Mouse (Mus musculus) myocyte (in vitro differentiated cells): ENCODE measurements at regions not wholly inside any gene's neighbourhood (a gene's known extent, or its start where the extent isn't known, plus 50 kb on each side); places are given as distances from the start of the nearest gene placed in this dataset.

Source experiments
- H3K27me3 ChIP-seq: one replicate; pipeline ENCODE4 v1.6.1; 2011; ENCODE audit not compliant: control insufficient read depth, insufficient read depth, insufficient read length
- H3K36me3 ChIP-seq: one replicate; pipeline ENCODE4 v1.6.1; 2011; ENCODE audit not compliant: control insufficient read depth, insufficient read depth
- H3K4me2 ChIP-seq: one replicate; pipeline ENCODE4 v1.6.1; 2011; ENCODE audit warnings: low read depth, control low read depth
- H3K4me3 ChIP-seq: one replicate; pipeline ENCODE4 v1.5.1; 2011; ENCODE audit warnings: mild to moderate bottlenecking, control low read depth, moderate library complexity
- H3K79me2 ChIP-seq: one replicate; pipeline ENCODE4 v1.6.1; 2011; ENCODE audit not compliant: control insufficient read depth, insufficient read depth
- H3ac ChIP-seq: one replicate; pipeline ENCODE4 v1.6.1; 2011; ENCODE audit not compliant: control insufficient read depth, insufficient read length
- CEBPB ChIP-seq: IDR thresholded peaks from 2 replicates; pipeline ENCODE4 v1.6.1; 2011; ENCODE audit warnings: mild to moderate bottlenecking, moderate library complexity; ENCODE audit not compliant: poor library complexity, insufficient read depth, severe bottlenecking
- E2F4 ChIP-seq: IDR thresholded peaks from one replicate; pipeline ENCODE4 v1.6.1; 2011; ENCODE audit warnings: mild to moderate bottlenecking, control low read depth, moderate library complexity; ENCODE audit not compliant: insufficient read depth
- MAX ChIP-seq: IDR thresholded peaks from one replicate; pipeline ENCODE4 v1.6.1; 2011; ENCODE audit warnings: low read depth, mild to moderate bottlenecking, control low read depth
- MYOD1 ChIP-seq, 3 experiments: IDR thresholded peaks; one replicate each; pipeline ENCODE4 v1.6.1; 2011; ENCODE audit warnings: control low read depth in 2 of 3, low read depth in 2 of 3, mild to moderate bottlenecking in 2 of 3, moderate library complexity in 1 of 3; ENCODE audit not compliant: insufficient read length in 2 of 3, control insufficient read depth in 1 of 3
- MYOG ChIP-seq, 3 experiments: IDR thresholded peaks; one replicate each; pipeline ENCODE4 v1.6.1; 2011; ENCODE audit warnings: control low read depth in 2 of 3, low read depth in 2 of 3, mild to moderate bottlenecking in 2 of 3; ENCODE audit not compliant: insufficient read length in 2 of 3, control insufficient read depth in 1 of 3, insufficient read depth in 1 of 3
- POLR2A ChIP-seq: IDR thresholded peaks from one replicate; pipeline ENCODE4 v1.6.1; 2011; ENCODE audit warnings: low read depth, mild to moderate bottlenecking, control low read depth, moderate library complexity; ENCODE audit not compliant: insufficient read length
- POLR2AphosphoS2 ChIP-seq: IDR thresholded peaks from one replicate; pipeline ENCODE4 v1.6.1; 2011; ENCODE audit warnings: low read depth, control low read depth; ENCODE audit not compliant: insufficient read length
- REST ChIP-seq: IDR thresholded peaks from one replicate; pipeline ENCODE4 v1.6.1; 2011; ENCODE audit warnings: mild to moderate bottlenecking, control low read depth, moderate library complexity; ENCODE audit not compliant: insufficient read depth, insufficient read length
- SRF ChIP-seq: IDR thresholded peaks from one replicate; pipeline ENCODE4 v1.6.1; 2011; ENCODE audit warnings: low read depth; ENCODE audit not compliant: control insufficient read depth, insufficient read length
- TCF12 ChIP-seq: IDR thresholded peaks from one replicate; pipeline ENCODE4 v1.6.1; 2011; ENCODE audit warnings: mild to moderate bottlenecking, control low read depth; ENCODE audit not compliant: poor library complexity, insufficient read depth, severe bottlenecking
- TCF3 ChIP-seq: IDR thresholded peaks from one replicate; pipeline ENCODE4 v1.6.1; 2011; ENCODE audit warnings: low read depth, control low read depth; ENCODE audit not compliant: insufficient read length
- USF1 ChIP-seq: IDR thresholded peaks from one replicate; pipeline ENCODE4 v1.6.1; 2011; ENCODE audit warnings: low read depth, mild to moderate bottlenecking, control low read depth, moderate library complexity

GRCm38 (mm10) chr2:148171113-148171512, 124.3 kb upstream of the Foxa2 start:
- Histone ChIP-seq H3K36me3 (no peaks in the 10 kb centered on the region), H3ac (no peak overlapping the region), H3K4me3 (no peak overlapping the region), H3K27me3 (no peaks in the 10 kb centered on the region), H3K79me2 (no peaks in the 10 kb centered on the region), H3K4me2 (no peak overlapping the region)
- TF ChIP-seq SRF (no peak), USF1 (no peak), MYOG (IDR thresholded peaks at IDR 0.05; ENCODE audit: control insufficient read depth in 1 of 3, insufficient read depth in 1 of 3, insufficient read length in 2 of 3, low read depth in 2 of 3) (no peak), TCF3 (no peak), POLR2AphosphoS2 (no peak), MYOD1 (IDR thresholded peaks at IDR 0.05; ENCODE audit: control insufficient read depth in 1 of 3, insufficient read length in 2 of 3, low read depth in 2 of 3) (no peak), MAX (no peak), REST (no peak), E2F4 (no peak), CEBPB (no peak), POLR2A (no peak), TCF12 (no peak)

- TF ChIP-seq TCF3: no peak
- no peak for TF ChIP-seq REST
- no peak for TF ChIP-seq USF1
- TF ChIP-seq MYOG (IDR thresholded peaks at IDR 0.05; ENCODE audit: control insufficient read depth in 1 of 3, insufficient read depth in 1 of 3, insufficient read length in 2 of 3, low read depth in 2 of 3): no peak
- no peak for TF ChIP-seq POLR2A
- TF ChIP-seq E2F4: no peak
- TF ChIP-seq CEBPB: no peak
- no peak for TF ChIP-seq TCF12
- TF ChIP-seq MYOD1 (IDR thresholded peaks at IDR 0.05; ENCODE audit: control insufficient read depth in 1 of 3, insufficient read length in 2 of 3, low read depth in 2 of 3): no peak
- TF ChIP-seq SRF: no peak
- no peak for TF ChIP-seq MAX
- TF ChIP-seq POLR2AphosphoS2: no peak
- H3K36me3 ChIP-seq: no peaks in the 10 kb centered on the region
- H3K79me2 ChIP-seq: no peaks in the 10 kb centered on the region
- H3K27me3 ChIP-seq: no peaks in the 10 kb centered on the region
- no peak overlapping the region for H3K4me3 ChIP-seq
- no peak overlapping the region for H3K4me2 ChIP-seq
- H3ac ChIP-seq: no peak overlapping the region
Observed at GRCm38 (mm10) chr2:148171699-148172098, 124.9 kb upstream of the Foxa2 start.

- no peak for TF ChIP-seq TCF3
- TF ChIP-seq SRF: no peak
- no peak for TF ChIP-seq E2F4
- no peak for TF ChIP-seq POLR2AphosphoS2
- no peak for TF ChIP-seq REST
- no peak for TF ChIP-seq TCF12
- TF ChIP-seq CEBPB: no peak
- no peak for TF ChIP-seq MAX
- no peak for TF ChIP-seq MYOD1 (IDR thresholded peaks at IDR 0.05; ENCODE audit: control insufficient read depth in 1 of 3, insufficient read length in 2 of 3, low read depth in 2 of 3)
- TF ChIP-seq POLR2A: no peak
- TF ChIP-seq USF1: no peak
- TF ChIP-seq MYOG (IDR thresholded peaks at IDR 0.05; ENCODE audit: control insufficient read depth in 1 of 3, insufficient read depth in 1 of 3, insufficient read length in 2 of 3, low read depth in 2 of 3): no peak
- H3K36me3 ChIP-seq: no peaks in the 10 kb centered on the region
- H3K4me2 ChIP-seq: no peak overlapping the region
- H3ac ChIP-seq: no peak overlapping the region
- H3K4me3 ChIP-seq: no peak overlapping the region
- no peaks in the 10 kb centered on the region for H3K79me2 ChIP-seq
- H3K27me3 ChIP-seq: no peaks in the 10 kb centered on the region
Observed at GRCm38 (mm10) chr2:148175251-148175927, 128.6 kb upstream of the Foxa2 start.

- H3K36me3 ChIP-seq: no peaks in the 10 kb centered on the region
- no peak overlapping the region for H3ac ChIP-seq
- no peak overlapping the region for H3K4me2 ChIP-seq
- TF ChIP-seq POLR2A (no peak), USF1 (no peak), TCF12 (no peak), MYOD1 (IDR thresholded peaks at IDR 0.05; ENCODE audit: control insufficient read depth in 1 of 3, insufficient read length in 2 of 3, low read depth in 2 of 3) (no peak), REST (no peak), CEBPB (no peak), MYOG (IDR thresholded peaks at IDR 0.05; ENCODE audit: control insufficient read depth in 1 of 3, insufficient read depth in 1 of 3, insufficient read length in 2 of 3, low read depth in 2 of 3) (no peak), MAX (no peak), SRF (no peak), TCF3 (no peak), POLR2AphosphoS2 (no peak)
- H3K27me3 ChIP-seq: no peaks in the 10 kb centered on the region
- H3K4me3 ChIP-seq: no peak overlapping the region
- no peaks in the 10 kb centered on the region for H3K79me2 ChIP-seq
Observed at GRCm38 (mm10) chr2:148180245-148180644, 133.5 kb upstream of the Foxa2 start.
